Mouse (Mus musculus) testis, adult 2 months (tissue): ENCODE results near the gene Pde4a.

Experiments used
- CTCF ChIP-seq: fragments of 200-500 bp; IDR thresholded peaks from 2 replicates; pipeline ENCODE4 v1.5.1; 2012; ENCODE audit warnings: low read depth, mild to moderate bottlenecking, inconsistent platforms, low read length, moderate library complexity; ENCODE audit not compliant: control insufficient read depth, insufficient read depth, insufficient replicate concordance
- POLR2A ChIP-seq: fragments of 200-500 bp; IDR thresholded peaks from 2 replicates; pipeline ENCODE4 v1.6.1; 2012; ENCODE audit warnings: low read depth, mild to moderate bottlenecking, inconsistent platforms, low read length, moderate library complexity; ENCODE audit not compliant: control insufficient read depth

DNA sequence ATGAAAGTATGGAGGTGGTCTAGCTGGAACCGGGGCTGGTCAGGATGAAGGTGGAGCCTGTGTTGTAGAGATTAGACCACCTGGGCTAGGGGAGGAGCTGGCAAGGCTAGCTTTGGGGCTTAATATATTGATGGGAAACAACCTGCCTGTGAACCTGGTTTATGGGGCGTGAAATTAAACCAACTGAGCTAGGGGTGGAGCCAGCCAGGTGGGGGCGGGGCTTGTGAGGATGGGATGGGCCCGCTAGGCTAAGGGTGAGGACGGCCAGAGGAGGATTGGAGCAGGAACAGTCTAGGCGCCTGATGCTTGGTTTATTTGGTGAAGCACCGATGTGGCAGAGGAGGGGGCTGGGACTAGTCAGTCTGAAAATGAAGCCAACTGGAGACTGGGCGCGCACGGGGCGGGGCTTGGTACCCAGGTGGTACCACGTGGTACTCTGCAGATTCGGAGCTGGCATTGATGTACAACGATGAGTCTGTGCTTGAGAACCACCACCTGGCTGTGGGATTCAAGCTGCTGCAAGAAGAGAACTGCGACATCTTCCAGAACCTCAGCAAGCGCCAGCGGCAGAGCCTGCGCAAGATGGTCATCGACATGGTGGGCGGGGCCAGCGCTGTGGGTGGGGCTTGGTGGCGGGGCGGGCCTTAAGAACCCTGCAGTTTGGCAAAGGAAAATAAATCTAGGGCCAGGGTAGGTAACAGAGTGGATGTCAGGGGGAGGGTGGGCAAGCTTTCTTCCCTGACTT is 39.2 kb downstream of the Pde4a start:
- no peak for TF ChIP-seq CTCF
- no peak for TF ChIP-seq POLR2A
